Mouse (Mus musculus) layer of hippocampus, postnatal 10 days (tissue): Measurements from ENCODE around the gene Dcun1d4. TPM values are rescaled to one million over a fixed set of nuclear protein-coding genes. Genes with fewer than 3 reads are reported as not detected.
"Not testable (repeated sequence)": the region's sequence is repeated elsewhere in the genome, so short reads cannot be mapped to it uniquely, and the experiment has no call there.

ENCODE experiments used
- DNase-seq, 2 experiments: peaks; one replicate each; pipeline ENCODE4 v3.0.0; 2021; ENCODE audit warnings: low spot score in 2 of 2
- total RNA-seq, 2 experiments: library from RNA; stranded (reverse); gene quantifications; 2 replicates each; pipeline ENCODE4 v1.2.3; 2021

Gene Dcun1d4
- total RNA-seq, 2 experiments from 2014 or later: 103 to 104 TPM

DNA sequence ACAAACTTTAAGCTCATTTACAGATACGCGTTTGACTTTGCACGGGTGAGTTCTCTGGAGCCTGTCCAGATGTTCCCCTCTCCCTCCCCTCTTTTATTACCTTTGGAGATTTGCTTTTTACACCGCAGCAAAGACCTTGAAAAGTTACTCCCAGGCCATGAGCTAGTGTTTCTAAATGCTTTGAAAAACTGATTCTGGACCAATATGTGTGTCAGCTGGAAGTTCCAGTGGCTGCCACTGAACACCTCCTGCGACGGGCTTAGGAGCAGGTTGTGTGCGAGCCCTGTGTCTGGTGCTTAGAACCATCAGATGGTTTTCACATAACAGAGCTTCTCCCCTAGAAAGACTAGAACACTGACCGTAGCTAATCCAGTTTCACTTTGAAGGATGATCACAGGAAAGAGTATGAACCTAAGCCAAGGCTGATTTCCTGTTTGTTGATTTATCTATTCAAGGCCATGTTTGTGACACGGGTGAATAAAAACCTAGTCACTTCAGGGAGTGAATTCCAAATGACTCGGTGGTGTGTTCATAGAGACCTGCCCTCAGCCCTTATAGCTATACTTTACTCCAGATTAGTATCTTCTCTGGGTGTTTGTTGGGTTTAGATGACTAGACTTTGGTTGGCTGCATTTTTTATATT, 63.4 kb downstream of the Dcun1d4 start:
- no peak for DNase-seq

DNA sequence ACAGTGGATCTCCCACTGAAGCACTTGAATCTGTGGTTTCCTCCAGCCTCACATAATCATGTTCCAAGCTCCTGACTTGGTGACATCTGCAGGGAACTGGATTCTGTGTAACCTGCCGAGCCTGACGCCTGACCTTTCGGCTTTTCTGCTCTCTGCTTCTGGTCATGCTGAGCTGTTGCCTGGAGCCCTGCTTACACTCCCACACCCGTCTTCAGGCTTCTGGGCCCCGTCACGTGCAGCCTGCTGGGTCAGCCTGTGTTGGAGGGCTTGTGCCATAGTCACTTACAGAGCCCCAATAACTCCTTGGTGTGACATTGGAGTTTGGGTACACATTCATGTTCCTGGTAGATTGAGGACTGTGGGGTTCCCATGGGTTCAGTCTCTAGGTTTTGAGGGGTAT, 64.8 kb downstream of the Dcun1d4 start:
- DNase-seq: no peak

DNA sequence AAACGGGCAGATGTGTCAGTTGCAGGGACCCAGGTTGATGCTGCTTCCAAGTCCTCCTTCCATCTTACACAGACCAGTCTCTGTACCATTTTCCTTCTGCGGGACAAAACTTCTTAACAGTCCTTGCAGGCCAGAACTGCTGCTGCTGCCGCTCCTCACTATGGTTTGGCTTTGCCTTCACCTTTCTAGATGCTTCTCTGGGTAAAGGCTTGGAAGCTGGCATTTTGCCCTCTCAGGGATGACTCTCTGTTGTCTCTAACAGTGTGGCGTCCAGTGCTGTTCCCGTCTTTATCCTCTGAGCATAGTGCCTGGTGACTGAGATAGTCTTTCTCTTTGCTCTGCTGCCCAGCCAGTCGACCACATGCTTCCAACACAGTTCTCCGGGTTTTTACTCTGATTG, 66.5 kb downstream of the Dcun1d4 start:
- DNase-seq: no peak

DNA sequence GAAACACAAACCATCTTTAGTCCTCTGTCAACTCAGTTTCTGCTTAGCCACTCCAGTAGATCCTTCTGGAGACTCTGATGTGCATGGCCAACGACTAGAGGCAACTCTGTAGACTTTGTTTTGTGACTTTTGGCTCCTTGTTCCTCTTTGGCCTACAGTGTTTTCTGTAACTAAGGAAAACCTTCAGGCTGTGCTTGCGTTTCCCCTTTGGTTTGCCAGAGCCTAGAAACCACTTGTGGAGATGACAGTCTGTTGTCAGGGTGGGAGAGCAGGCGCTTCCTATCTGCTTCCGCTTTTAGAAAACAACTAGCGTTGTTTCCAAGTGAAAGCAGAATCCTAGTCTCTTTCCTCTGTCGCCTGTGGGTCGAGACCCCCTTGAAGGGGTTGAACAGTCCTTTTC, 67.4 kb downstream of the Dcun1d4 start:
- no peak for DNase-seq

DNA sequence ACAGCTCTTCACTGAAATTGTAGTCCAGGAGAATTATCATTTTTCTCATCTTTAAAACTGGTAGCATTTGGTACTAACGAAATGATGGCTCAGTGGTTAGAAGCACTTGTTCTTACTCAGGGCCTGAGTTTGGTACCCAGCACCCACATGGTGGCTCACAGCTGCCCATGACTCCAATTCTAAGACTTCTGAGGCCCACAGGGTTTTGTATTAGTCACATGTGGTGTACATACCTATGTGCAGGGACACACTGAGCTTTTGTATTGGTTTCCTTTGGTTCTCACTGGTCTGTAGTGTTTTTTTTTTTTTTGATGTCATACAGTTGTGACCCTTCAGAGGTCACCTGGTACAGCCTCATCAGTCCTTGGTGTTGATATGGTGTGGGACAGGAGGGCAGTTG, 68.0 kb downstream of the Dcun1d4 start:
- no peak for DNase-seq

DNA sequence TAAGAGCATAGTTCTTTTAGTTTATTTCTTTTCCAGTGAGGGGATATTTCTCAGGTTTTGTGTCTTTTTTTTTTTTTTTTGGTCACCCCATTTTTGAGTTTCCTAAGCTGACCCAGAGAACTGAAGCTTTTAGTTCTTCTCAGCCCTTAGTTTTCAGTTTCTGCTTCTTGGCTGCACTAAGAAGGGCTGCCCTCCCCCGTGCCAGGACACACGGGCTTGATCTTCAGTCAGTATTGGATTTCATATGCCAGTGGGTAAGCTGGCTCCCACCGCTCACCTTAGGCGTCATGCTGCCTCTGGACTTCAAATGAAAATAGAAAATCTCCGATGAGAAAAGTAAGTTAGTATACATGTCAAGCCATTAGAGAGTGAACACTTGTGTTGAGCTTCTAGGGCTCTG, 71.0 kb downstream of the Dcun1d4 start:
- no peak for DNase-seq

DNA sequence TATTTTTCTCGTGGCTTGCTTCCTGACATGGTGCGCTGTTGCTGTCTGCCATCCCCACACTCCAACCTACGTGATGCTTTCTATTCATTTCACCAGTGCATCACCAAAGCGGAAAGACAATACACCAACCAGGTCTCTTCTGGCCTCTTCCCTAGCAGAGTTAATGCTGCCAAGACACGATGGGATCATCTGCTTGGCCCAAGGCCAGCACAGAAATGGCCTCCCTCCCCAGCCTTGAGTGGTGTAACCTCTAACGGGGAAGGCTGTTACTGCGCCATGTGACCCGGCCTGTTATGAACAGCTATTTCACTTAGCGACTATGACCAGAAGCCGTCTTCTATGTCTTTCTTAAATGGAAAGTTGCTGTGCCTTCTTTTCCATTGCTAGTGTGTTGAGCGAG, 73.1 kb downstream of the Dcun1d4 start:
- no peak for DNase-seq

DNA sequence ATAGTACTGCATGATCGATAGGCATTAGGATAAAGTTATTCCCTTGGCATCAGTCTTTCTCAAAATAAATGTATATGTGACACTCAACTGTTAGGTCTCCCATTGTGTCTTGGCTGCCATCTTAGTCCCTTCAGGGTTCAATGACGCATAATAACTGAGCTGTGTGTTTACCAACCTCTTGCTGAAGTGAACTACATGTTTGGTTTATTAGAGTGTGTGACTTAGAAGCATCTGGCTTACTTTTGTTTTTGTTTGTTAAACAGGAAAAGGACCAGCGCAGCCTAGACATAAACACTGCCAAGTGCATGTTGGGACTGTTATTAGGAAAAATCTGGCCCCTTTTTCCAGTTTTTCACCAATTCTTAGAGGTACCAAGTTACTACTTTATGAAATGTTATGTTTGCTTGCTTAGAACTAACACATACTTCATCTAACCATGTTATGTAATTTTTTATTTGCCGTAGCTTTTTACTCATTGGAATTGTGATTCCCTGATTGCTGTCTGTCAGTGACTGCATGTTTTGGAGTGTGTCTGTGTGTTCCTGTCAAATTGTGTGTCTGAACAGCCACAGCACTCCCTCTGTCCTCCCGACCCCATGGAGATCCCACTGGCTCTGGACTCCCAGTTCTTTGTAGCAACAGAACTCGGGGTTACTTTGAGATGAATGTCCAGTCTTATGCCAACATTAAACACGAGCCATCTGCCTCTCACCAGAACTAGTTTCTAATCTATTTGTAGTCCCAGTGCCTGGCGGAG, 74.5 kb downstream of the Dcun1d4 start:
- DNase-seq: no peak

DNA sequence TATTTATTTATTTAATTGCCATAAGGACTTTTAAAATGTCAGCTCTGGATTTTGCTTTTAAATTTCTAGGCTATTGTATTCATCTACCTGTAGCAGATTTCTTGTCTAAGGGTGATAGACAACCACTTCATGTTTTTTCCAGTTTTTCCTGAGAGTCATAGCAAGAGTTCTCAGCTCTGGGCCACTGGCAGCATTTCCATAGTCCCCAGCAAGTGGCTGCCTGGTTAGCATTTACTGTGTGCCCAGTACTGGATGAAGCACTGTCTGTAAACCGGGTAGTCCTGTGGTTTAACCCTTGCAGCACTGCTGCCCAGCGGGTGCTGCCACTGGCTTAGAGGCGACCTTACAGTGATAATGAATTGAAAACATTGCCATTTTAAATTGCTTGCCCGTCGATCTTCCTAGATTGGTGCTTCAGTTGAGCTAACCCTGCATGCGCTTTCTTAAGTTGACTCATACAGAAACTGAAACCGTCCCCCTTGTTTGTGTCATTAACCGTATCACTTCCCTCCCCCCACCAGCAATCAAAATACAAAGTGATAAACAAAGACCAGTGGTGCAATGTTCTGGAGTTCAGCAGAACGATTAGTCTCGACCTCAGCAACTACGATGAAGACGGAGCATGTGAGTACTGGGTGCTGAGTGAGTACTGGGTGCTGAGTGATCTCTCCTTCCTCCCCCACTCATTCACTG, 76.1 kb downstream of the Dcun1d4 start:
- no peak for DNase-seq

DNA sequence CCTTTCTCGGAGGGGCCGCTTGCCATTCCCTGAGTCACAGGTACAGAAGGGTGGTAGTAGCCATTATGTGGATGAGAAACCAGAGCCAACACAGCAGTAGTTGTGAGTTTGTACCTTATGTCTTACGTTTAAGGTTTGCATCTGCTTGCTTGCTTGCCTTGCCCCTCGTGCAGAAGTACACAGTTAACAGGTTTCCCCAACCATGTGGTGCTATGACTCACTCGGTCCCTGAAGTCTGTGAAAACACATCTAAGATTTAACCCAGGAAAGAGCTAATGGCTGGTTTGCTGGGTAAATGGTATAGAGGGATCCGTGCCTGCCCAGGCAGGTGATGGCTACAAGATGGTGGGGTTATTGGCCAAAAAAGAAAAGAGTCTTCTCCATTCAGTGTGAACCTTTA, 78.0 kb downstream of the Dcun1d4 start:
- DNase-seq: no peak

DNA sequence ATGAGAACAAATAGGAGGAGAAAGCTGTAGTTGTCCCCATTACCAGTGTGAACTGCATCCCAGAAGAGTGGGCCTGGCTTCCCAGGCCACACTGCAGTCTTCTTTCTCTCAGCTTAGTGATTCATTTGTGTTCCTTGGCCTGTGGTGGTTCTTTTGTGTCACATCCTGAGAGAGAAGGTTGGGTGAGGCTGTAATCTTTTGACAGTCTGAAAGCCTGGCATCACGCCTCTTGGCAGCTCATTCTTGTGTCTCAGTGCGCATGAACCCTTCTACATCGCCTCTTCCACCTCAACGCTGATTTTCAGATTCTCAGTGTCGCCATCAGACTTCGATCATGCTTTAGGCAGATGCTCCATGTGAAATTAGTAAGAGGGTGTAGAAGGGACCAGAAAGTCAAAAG, 83.2 kb downstream of the Dcun1d4 start:
- DNase-seq: no peak

DNA sequence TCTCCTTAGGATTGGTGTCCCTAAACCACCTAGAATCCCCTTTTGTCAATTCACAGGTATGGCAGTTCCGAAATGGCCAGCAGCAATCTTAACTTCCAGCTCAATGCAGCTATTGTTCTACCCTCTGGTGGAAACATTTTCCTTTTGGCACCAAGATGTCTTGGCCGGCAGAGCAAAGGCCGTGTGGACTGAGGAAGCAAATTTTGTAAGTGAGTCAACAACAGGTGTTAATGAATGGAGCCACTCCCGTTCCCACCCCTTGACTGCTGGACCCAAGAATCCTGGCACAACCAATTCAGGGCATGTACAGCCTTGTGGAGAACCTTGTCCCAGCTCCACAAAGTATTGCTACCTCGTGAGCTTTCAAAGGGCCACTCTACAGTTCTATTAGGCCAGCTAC, 85.3 kb downstream of the Dcun1d4 start:
- no peak for DNase-seq

DNA sequence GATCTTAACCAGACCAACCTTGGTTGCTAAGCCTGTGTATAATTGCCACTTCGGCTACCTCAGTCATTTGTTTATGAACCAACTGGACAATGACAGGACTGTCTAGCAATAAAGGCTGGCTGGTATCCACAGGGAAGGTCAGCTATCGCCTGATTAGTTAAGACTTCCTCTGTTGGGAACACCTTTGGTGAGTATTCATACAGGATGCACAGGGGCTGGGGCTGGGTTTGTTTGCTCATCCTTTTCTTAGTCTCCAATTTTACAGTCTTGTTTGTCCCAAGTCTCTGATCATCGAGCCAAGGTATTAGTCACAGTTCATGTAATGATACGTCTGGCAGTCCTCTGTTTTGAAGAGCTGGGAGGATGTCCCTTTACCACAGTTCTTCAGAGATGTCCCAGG, 86.1 kb downstream of the Dcun1d4 start:
- no peak for DNase-seq

DNA sequence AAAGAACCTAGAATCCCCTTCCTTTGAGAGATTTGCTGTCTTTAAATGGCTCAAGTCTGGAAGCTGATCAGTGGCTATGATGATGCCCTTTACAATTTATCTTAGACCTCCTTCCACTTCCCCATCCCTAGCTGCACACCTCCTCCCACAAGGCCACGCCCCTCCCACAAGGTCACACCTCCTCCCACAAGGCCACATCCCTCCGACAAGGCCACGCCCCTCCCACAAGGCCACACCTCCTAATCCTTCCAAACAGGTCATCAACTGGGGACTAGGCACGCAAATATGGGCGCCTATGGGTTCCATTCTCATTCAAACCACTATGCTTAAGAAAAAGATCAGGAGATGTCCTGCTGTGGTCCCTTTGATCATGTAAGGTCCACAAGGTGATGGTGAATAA, 88.4 kb downstream of the Dcun1d4 start:
- no peak for DNase-seq

DNA sequence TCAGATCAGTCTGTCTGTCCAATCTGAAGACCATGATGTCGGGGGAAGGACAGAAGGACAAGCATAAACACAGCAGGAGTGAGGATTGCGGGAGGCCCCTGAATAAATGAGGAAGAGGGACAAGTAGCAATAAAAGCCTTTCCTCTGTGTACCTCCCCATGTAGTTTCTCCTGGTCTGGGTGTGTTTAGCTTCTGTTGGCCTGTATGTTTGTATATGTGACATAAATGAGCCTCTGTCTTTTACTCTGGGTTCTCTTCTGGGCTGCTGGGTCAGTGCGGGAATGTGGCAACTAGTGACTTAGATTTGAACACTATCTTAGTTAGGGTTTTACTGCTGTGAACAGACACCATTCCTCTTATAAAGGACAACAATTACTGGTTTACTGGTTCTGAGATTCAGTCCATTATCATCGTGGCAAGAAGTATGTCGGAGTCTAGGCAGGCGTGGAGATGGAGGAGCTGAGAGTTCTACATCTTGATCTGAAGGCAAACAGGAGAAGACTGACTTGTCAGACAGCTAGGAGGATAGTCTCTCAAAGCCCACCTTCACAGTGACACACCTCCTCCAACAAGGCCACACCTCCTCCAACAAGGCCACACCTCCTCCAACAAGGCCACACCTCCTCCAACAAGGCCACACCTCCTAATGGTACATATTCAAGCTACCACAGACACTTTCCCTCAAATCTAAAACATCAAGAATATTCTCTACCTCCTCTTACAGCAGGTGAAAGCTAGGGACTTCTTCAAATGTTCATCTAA, 90.8 kb downstream of the Dcun1d4 start:
- DNase-seq: no peak

DNA sequence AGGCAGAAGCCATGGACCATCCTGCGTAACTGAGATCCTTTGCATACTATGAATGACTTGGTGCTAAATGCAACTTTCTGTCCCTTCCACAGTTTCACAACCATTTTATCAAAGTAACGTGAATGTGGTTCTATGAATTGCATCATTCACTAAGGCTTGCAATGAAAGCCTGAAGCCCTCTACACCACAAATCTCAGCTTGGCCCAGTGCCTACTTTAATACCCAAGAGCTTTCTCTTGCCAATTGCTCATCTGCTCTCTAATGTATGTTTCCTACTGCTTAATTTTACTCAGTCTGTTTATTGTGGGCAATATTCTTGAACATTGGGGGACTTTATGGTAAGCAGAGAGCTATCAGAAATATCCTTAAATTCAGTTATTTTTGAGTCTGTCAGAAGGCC, 92.0 kb downstream of the Dcun1d4 start:
- DNase-seq: no peak

DNA sequence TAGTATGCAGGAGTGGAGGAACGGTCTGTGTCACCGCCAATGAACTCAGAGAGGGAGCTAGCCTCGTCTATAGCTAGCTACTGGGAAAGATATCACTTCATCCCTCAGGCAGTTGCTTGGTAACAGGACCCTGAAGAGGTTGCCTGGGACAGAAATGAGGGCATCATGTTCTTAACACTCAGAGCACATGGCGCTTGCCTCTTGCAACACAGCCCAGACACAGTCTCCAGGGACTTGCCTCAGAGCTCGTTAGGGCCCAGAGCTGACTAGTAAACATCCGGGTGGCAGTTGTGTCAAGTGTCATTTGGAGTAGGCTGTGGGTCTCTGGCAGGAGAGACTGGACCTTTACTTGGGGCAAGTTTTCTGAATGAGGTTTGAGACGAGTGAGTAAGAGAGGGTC, 93.0 kb downstream of the Dcun1d4 start:
- DNase-seq: no peak

DNA sequence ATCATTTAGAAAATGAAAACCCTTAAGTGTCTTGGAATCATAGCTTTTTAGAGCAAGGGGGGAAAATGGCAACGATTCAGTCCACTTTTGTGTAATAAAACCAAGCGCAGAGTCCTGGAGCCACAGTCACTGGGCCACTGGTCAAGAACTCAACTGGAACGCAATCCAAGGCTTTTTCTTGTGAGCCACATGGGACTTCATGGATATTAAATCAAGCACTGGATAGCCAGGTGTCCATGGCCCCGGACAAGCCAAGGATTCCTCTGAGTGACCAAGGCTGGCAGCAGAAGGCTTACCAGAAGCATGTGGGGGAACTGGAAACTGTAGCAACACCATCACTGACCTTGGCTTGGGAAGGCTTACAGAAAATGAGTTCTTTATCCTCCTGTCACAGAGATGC, 93.8 kb downstream of the Dcun1d4 start:
- DNase-seq: no peak

DNA sequence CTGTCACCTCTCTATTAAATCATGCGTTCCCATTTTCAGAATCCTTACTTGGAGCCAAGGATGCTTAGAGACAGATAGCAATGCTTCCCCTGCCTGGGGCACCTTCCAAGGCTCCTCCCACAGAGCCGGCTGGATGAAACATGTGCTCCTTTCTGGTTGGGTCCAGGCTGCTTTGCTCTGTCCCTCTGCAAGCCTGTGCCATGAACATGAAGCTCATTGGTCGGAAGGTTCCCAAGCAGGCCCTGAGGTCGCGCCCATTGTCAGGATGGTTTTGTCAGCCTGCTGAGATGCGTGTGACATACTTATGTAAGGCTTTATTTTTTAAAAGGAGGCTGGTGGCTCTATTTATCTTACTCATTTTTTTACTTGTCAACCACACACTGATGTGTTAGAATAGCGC, 95.9 kb downstream of the Dcun1d4 start:
- no peak for DNase-seq

DNA sequence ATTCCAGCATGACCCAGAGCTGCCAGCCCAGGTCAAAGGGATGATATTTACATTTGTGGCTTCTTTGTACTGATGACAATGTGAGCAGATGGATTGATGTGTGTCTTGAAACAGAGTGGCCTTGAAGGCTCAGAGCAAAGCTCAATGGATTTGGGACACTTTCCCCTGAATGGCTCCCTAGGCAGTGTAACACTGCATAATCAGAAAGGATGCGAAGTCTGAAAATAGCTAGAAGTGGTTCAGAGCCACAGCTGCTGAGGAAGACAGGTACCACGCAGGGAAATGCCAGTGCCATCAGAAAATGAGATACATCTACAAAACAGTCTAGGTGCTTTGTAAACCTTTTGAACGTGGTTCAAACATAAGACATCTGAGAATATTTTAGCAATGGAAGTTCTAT, 97.3 kb downstream of the Dcun1d4 start:
- no peak for DNase-seq

DNA sequence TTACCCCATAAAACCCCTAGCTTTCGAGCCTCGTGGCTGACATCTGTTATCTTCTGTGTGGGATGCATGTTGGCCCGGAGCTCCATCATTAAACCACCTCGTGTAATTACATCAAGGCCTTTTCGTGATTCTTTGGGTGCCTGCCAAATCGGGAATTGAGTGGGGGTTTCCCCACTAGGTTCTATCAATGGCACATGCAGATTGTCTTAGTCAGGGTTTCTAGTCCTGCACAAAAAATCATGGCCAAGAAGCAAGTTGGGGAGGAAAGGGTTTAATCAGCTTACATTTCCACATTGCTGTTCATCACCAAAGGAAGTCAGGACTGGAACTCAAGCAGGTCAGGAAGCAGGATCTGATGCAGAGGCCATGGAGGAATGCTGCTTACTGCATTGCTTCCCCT, 103.2 kb downstream of the Dcun1d4 start:
- not testable (repeated sequence) for DNase-seq
